Mouse (Mus musculus): ENCODE results near the gene Camk1d.
"Not testable (repeated sequence)": the region's sequence is repeated elsewhere in the genome, so short reads cannot be mapped to it uniquely, and the experiment has no call there.

Gene Camk1d

GRCm38 (mm10) chr2:5305156-5305555, 409.2 kb downstream of the Camk1d start:
- DNase-seq = no peak

GRCm38 (mm10) chr2:5304451-5304850, 409.9 kb downstream of the Camk1d start:
- DNase-seq = no peak

GRCm38 (mm10) chr2:5301286-5301685, 413.0 kb downstream of the Camk1d start:
- DNase-seq = peak in 1 of 2 experiments; percentile 33

GRCm38 (mm10) chr2:5298071-5298470, 416.2 kb downstream of the Camk1d start:
- DNase-seq = peak in 1 of 2 experiments; percentile 44

GRCm38 (mm10) chr2:5296749-5297545, 417.4 kb downstream of the Camk1d start:
- DNase-seq = no peak

- DNase-seq = no peak
Observed at GRCm38 (mm10) chr2:5295098-5295497, 419.2 kb downstream of the Camk1d start.

GRCm38 (mm10) chr2:5294451-5294850, 419.9 kb downstream of the Camk1d start:
- DNase-seq = no peak

- DNase-seq = no peak
Observed at GRCm38 (mm10) chr2:5288593-5288992, 425.7 kb downstream of the Camk1d start.

GRCm38 (mm10) chr2:5287044-5287380, 427.3 kb downstream of the Camk1d start:
- no peak for DNase-seq

- peak in 1 of 2 experiments; percentile 24 for DNase-seq
Observed at GRCm38 (mm10) chr2:5286189-5287043, 427.9 kb downstream of the Camk1d start.

- DNase-seq = no peak
Observed at GRCm38 (mm10) chr2:5284351-5284750, 430.0 kb downstream of the Camk1d start.

- DNase-seq = no peak
Observed at GRCm38 (mm10) chr2:5282623-5283022, 431.7 kb downstream of the Camk1d start.

GRCm38 (mm10) chr2:5267980-5268379, 446.3 kb downstream of the Camk1d start:
- no peak for DNase-seq

GRCm38 (mm10) chr2:5262279-5262678, 452.0 kb downstream of the Camk1d start:
- DNase-seq = no peak

GRCm38 (mm10) chr2:5258250-5258649, 456.1 kb downstream of the Camk1d start:
- DNase-seq = no peak

- DNase-seq = peak; percentile 71 to 89
Observed at GRCm38 (mm10) chr2:5249969-5250368, 464.3 kb downstream of the Camk1d start.

GRCm38 (mm10) chr2:5249199-5249598, 465.1 kb downstream of the Camk1d start:
- not testable (repeated sequence) for DNase-seq
